Mouse (Mus musculus): ENCODE results near the gene Hectd1. TPM values are rescaled to one million over a fixed set of nuclear protein-coding genes. Genes with fewer than 3 reads are reported as not detected.

Hectd1 gene
- polyA plus RNA-seq, 1 experiment from 2014 or later, result 35.3 TPM

DNA sequence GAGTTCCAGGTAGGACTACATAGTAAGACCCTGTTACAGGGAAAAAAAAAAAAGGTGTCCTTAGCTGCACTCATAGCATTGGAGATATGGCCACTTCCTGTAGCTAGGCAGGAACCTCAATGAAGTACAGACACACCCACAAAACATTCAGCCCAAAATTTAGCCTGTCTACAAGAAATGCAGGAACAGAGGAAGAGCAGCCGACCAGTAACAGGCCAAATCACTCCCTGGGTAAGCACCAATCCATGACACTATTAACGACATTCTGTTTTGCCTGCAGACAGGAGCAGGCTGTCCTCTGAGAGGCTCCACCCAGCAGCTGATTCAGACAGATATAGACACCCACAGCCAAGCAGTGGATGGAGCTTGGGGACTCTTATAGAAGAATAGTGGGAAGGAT lies 8.1 kb downstream of the Hectd1 start:
- Histone ChIP-seq H3K9ac (no peak overlapping the region), H3K9me3 (no peaks in the 10 kb centered on the region), H3K4me1 (replicated peaks) (0 out of 2 replicates have a peak, but pooled peaks cover 3% of the 10 kb centered on the region), H3K27ac (replicated peaks) (no peak overlapping the region), H3K4me2 (no peak overlapping the region), H3K4me3 (no peak overlapping the region), H3K27me3 (no peaks in the 10 kb centered on the region), H3K36me3 (peaks cover 3% of the 10 kb centered on the region; the same call in 1 of the 2 replicates)
- 59% methylated on average over 2 of the region's 2 CpGs for WGBS
- no peak for ATAC-seq (ENCODE audit: low FRiP score, low read depth)

DNA sequence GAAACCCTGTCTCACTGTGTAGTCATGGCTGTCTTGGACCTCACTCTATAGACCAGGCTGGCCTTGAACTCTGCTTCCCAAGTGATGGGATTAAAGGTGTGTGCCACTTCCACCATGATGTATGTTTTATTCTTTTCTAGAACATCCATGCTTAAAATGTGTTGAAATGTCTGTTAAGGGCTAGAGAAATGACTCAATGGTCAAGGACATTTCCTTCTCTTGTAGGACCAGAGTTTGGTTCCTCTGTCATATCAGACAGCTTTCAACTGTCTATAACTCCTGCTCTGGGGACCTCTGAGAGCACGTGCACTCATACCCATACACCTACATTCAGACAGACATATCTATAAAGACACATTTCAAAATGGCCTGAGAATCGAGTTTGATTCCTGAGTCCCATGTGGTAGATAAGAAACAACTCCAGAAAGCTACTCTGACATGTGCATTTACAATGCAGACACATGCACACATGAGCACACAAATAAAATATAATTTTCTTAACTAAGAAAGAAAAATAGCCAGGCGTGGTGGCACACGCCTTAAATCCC lies 9.3 kb downstream of the Hectd1 start:
- ATAC-seq (ENCODE audit: low FRiP score, low read depth), result no peak
- 0 out of 2 replicates have a peak, but pooled peaks cover 7% of the 10 kb centered on the region for H3K36me3 ChIP-seq

DNA sequence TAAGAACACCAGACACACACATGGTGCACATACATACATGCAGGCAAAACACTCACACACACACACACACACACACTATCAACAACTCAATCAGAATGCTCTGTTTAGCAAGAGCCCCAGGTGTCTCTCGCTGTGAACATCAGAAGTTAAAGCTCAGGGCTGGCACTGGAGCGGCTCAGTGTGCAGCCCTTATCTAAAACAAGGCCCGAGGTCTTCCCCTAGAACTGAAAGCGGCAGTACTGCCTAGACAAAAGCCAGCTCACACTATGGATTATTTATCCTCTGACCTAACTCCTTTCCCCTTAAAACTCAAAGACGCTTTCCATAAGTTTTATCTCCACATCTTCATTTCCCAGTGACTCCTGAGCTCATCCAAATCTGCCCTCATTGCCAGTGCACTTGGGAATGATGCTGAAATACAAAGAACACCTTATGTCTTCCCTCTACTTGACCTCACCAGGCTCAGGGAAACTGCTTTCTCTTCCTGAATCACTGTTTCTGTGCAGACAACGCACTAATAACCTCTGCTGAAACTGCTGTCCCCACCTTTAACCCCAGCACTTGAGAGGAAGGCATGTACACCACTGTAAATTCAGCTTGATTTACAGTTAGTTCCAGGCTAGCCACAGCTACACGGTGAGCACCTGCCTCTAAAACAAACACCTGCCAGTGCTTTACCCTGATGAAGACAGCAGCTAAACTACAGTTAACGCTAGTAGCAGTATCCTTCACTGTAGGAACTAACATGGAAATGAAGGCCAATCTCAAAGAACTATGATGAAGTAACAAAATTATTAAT lies 11.3 kb downstream of the Hectd1 start:
- Histone ChIP-seq H3K9ac (no peak overlapping the region), H3K4me3 (no peak overlapping the region)

More for the DNA sequence above, 9.3 kb downstream of the Hectd1 start:
- Histone ChIP-seq H3K4me1 (replicated peaks) (no peaks in the 10 kb centered on the region), H3K4me3 (no peak overlapping the region), H3K9ac (no peak overlapping the region), H3K27ac (replicated peaks) (no peak overlapping the region), H3K4me2 (no peak overlapping the region), H3K27me3 (no peaks in the 10 kb centered on the region), H3K9me3 (no peaks in the 10 kb centered on the region)
- 97% methylated on average over 4 of the region's 4 CpGs for WGBS

DNA sequence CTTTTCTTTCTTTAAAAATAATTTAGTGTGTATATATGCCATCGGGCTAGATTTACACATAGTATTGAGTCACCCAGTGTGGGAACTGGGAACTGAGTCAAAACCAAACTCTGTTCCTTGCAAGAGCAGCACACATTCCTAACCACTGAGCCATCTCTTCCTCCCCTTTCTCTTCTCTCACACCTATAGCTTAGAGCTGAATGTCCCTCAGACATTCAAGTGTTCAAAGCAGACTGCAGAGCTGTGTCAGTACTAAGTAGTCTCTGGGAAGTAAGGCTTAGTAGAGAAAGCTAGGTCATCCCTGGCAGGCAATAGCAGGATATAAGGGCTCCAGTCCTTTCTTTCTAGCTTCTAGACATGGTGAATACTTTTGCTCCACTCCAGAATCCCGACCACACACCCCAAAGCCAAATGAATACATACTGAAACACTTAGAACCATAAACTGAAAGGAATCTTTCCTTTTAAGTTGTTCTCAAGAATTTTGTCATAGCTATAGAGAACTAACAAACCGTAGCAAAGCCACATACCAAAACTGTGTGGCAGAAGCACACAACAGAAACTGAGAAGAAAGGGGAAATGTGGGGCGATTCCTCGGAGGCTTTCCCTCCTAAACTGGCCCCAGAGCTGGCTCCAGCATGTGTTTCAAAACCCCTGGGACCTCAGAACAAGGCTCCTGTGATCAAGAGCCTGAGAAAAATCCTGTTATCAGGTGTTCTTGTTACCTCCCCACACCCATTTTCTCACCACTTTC lies 17.8 kb downstream of the Hectd1 start:
- H3K4me2 ChIP-seq, result no peak overlapping the region
- no peak for ATAC-seq (ENCODE audit: low FRiP score, low read depth)
- 68% methylated on average over 5 of the region's 5 CpGs for WGBS

More for the DNA sequence above, 11.3 kb downstream of the Hectd1 start:
- no peak overlapping the region for H3K4me2 ChIP-seq
- H3K36me3 ChIP-seq, result 0 out of 2 replicates have a peak, but pooled peaks cover 8% of the 10 kb centered on the region
- H3K27me3 ChIP-seq, result no peaks in the 10 kb centered on the region
- 75% methylated on average over 8 of the region's 8 CpGs for WGBS
- no peak overlapping the region for H3K27ac ChIP-seq (replicated peaks)
- no peaks in the 10 kb centered on the region for H3K9me3 ChIP-seq
- no peaks in the 10 kb centered on the region for H3K4me1 ChIP-seq (replicated peaks)
- ATAC-seq (ENCODE audit: low FRiP score, low read depth), result no peak

DNA sequence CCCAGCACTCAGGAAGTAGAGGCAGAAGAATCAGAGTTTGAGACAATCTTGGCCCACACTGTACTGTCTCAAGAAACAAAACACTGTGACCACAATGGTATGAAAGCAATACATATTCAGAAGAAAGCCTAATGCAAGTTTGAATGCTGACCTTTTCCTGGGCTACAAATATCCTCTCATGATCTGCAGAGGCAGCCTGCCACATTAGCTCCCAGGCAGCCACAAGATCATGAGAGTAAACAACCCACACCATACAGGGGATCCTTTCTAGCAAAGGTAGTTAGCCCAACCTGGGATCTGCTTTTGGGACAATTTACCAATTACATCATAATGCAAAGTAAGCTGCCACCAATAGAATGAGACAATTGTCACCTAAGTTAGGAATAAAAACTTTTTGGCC lies 18.8 kb downstream of the Hectd1 start:
- no peak overlapping the region for H3K27ac ChIP-seq (replicated peaks)
- H3K4me2 ChIP-seq, result no peak overlapping the region
- no peak overlapping the region for H3K4me3 ChIP-seq
- no peaks in the 10 kb centered on the region for H3K9me3 ChIP-seq
- H3K36me3 ChIP-seq, result peaks cover 14% of the 10 kb centered on the region; the same call in 1 of the 2 replicates
- no peaks in the 10 kb centered on the region for H3K27me3 ChIP-seq
- ATAC-seq (ENCODE audit: low FRiP score, low read depth), result no peak
- H3K9ac ChIP-seq, result no peak overlapping the region
- no peaks in the 10 kb centered on the region for H3K4me1 ChIP-seq (replicated peaks)

More for the DNA sequence above, 17.8 kb downstream of the Hectd1 start:
- Histone ChIP-seq H3K36me3 (0 out of 2 replicates have a peak, but pooled peaks cover 8% of the 10 kb centered on the region), H3K27me3 (no peaks in the 10 kb centered on the region), H3K4me3 (no peak overlapping the region), H3K9ac (no peak overlapping the region), H3K9me3 (no peaks in the 10 kb centered on the region), H3K4me1 (replicated peaks) (no peaks in the 10 kb centered on the region), H3K27ac (replicated peaks) (no peak overlapping the region)

DNA sequence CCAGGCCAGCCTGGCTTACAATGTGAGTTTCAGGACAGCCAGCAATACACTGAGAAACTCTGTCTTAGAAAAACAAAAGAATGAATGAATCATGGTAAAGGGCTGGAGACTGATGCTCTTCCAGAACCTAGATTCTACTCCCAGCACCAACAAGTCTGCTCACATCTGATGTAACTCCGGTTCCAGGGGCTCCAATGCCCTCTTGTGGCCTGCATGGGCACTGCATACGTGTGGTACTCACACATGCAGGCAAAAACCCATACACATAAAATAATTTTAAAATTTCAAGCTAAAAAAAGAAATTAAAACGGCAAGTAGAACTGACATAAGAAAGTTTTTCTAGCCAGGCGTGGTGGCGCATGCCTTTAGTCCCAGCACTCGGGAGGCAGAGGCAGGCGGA lies 44.5 kb downstream of the Hectd1 start:
- no peak overlapping the region for H3K4me3 ChIP-seq
- no peaks in the 10 kb centered on the region for H3K27me3 ChIP-seq
- H3K36me3 ChIP-seq, result peaks cover 59% of the 10 kb centered on the region
- 93% methylated on average over 7 of the region's 7 CpGs for WGBS
- no peak for ATAC-seq (ENCODE audit: low FRiP score, low read depth)
- no peak overlapping the region for H3K27ac ChIP-seq (replicated peaks)
- H3K9ac ChIP-seq, result no peak overlapping the region
- no peaks in the 10 kb centered on the region for H3K9me3 ChIP-seq
- no peaks in the 10 kb centered on the region for H3K4me1 ChIP-seq (replicated peaks)
- no peak overlapping the region for H3K4me2 ChIP-seq

DNA sequence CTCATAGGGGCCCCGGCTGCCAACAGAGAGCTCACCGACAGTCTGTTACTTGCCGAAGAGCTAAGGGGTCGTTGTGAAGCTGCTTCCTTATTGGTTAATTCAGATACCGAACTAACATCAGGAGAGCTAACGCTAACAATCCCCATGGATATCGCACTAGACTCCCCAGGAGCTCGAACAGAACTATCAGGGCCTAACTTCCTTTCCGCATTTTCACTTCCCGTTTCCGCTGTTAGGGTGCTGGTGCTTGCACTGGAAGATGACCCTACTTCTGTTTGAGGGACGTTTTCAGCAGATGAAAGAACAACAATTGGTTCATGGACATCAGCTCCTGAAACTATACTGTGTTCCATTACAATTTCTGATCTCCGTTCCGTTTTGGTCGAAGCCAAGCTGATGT lies 60.6 kb downstream of the Hectd1 start:
- no peaks in the 10 kb centered on the region for H3K4me1 ChIP-seq (replicated peaks)
- no peaks in the 10 kb centered on the region for H3K27me3 ChIP-seq
- peaks cover 56% of the 10 kb centered on the region for H3K36me3 ChIP-seq
- no peak overlapping the region for H3K4me3 ChIP-seq
- no peak overlapping the region for H3K4me2 ChIP-seq
- WGBS, result 94% methylated on average over 15 of the region's 15 CpGs
- H3K9me3 ChIP-seq, result no peaks in the 10 kb centered on the region
- no peak overlapping the region for H3K27ac ChIP-seq (replicated peaks)
- no peak for ATAC-seq (ENCODE audit: low FRiP score, low read depth)
- no peak overlapping the region for H3K9ac ChIP-seq

DNA sequence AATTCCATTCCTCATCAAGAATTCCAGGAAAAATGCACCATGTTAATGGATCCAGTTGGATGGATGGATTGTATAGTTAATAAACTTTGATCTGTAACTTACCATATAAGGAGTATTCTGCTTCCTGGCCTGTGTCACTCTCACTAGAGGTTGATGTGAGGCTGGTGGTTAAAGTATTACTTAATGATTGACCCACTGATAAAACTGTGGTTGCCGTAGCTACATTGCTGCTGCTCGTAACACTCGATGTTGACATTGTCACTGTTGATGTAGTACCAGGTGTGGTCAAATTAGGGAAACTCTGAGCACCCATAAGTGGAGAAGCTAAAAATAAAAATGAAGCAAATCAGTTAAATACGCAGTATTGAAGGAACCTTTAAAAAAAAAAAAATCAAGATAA lies 61.9 kb downstream of the Hectd1 start:
- no peaks in the 10 kb centered on the region for H3K9me3 ChIP-seq
- no peak overlapping the region for H3K4me3 ChIP-seq
- no peak for ATAC-seq (ENCODE audit: low FRiP score, low read depth)
- no peaks in the 10 kb centered on the region for H3K4me1 ChIP-seq (replicated peaks)
- H3K4me2 ChIP-seq, result no peak overlapping the region
- H3K27ac ChIP-seq (replicated peaks), result no peak overlapping the region
- 93% methylated on average over 4 of the region's 4 CpGs for whole genome bisulfite sequencing
- no peak overlapping the region for H3K9ac ChIP-seq
- no peaks in the 10 kb centered on the region for H3K27me3 ChIP-seq
- peaks cover 58% of the 10 kb centered on the region for H3K36me3 ChIP-seq

DNA sequence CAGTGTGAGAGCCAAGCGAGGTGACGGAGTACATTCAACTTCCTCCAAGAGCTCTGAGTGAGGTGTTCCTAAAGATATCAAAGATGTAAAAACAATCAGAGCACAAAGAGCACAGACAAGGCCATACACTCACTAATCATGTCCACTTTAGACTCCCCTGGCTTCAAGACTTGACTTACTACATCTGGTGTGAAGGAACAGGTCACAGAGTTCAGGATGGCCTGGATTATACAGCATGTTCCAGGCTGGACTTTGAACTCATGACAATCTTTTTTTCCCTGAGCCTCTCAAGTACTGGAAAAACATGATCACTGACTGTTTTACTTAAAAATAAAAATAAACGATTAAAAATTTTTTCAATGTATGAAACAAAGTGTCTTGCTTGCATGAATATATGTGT lies 70.0 kb downstream of the Hectd1 start:
- no peak for ATAC-seq (ENCODE audit: low FRiP score, low read depth)
- 97% methylated on average over 3 of the region's 3 CpGs for WGBS
- H3K9me3 ChIP-seq, result no peaks in the 10 kb centered on the region
- H3K4me3 ChIP-seq, result no peak overlapping the region
- H3K9ac ChIP-seq, result no peak overlapping the region
- H3K4me1 ChIP-seq (replicated peaks), result no peaks in the 10 kb centered on the region
- no peak overlapping the region for H3K4me2 ChIP-seq
- H3K27me3 ChIP-seq, result no peaks in the 10 kb centered on the region
- H3K27ac ChIP-seq (replicated peaks), result no peak overlapping the region
- peaks cover 70% of the 10 kb centered on the region for H3K36me3 ChIP-seq

DNA sequence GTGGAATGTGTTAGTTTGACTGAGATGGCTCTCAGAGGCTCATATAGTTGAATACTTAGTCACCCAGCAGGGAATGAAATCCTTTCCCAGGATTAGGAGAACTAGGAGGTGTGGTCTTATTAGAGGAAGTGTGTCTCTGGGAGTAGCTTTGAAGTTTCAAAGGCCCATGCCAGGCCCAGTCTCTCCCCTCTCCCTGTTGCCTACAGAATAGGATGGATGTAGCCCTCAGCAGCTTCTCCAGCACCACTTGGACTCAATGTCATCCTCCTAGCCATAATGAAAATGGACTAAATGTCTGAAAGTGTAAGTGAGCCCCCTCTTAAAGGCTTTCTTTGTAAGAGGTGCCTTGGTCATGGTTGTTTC lies 72.8 kb downstream of the Hectd1 start:
- peaks cover 69% of the 10 kb centered on the region for H3K36me3 ChIP-seq
- H3K27ac ChIP-seq (replicated peaks), result no peak overlapping the region

DNA sequence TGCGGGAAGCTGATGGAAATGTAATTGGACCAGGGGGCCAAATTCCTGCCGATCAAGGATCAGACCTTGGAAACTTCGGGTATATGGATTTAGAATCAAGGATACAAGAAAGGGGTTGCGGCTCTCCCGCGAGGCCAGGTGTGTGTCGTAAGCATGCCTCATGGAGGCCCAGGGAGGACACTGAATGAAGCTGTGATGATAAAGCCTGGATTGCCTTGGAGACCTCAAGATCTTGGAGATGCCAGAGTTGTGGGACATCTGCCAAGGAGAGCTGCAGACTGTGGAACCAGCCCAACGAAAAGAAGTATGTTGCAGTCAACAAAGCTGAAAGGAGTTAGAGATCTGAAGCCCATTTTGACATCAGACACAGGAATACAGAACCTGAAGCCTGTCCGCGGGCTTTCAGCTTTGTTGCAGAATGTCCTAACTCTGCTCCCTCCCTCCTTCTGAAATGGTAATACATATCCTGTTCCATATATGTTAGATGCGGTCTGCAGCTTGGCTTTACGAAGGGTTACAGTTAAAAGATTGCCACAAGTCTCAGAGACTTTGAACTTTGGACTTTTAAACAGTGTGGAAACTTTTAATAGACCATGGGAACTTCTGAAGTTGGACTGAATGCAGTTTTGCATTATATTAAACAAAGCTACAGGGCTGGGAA lies 73.3 kb downstream of the Hectd1 start:
- H3K9ac ChIP-seq, result no peak overlapping the region
- WGBS, result 96% methylated on average over 12 of the region's 12 CpGs
- no peak overlapping the region for H3K27ac ChIP-seq (replicated peaks)
- no peak overlapping the region for H3K4me2 ChIP-seq
- peaks cover 72% of the 10 kb centered on the region for H3K36me3 ChIP-seq
- H3K4me3 ChIP-seq, result no peak overlapping the region
- no peaks in the 10 kb centered on the region for H3K27me3 ChIP-seq
- no peaks in the 10 kb centered on the region for H3K4me1 ChIP-seq (replicated peaks)
- ATAC-seq (ENCODE audit: low FRiP score, low read depth), result no peak
- H3K9me3 ChIP-seq, result no peaks in the 10 kb centered on the region

More for the DNA sequence above, 72.8 kb downstream of the Hectd1 start:
- no peaks in the 10 kb centered on the region for H3K27me3 ChIP-seq
- H3K9me3 ChIP-seq, result no peaks in the 10 kb centered on the region
- H3K9ac ChIP-seq, result no peak overlapping the region
- no peak for ATAC-seq (ENCODE audit: low FRiP score, low read depth)
- no peaks in the 10 kb centered on the region for H3K4me1 ChIP-seq (replicated peaks)
- H3K4me3 ChIP-seq, result no peak overlapping the region
- no peak overlapping the region for H3K4me2 ChIP-seq

DNA sequence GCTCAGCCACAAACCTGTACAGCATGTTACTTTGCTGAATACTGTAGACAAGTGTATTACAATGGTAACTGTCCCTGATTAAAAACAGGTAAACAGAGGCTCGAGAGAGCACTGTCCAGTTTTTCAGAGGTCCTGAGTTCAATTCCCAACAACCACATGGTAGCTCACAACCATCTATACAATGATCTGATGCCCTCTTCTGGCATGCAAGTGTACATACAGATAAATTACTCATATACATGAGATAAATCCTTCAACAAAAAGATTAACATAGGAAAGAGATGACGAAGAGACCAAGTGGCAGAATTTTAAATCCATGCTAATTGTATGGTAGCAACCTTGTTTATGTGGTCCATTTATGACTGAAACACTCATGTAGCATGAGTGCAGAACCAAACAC lies 82.0 kb downstream of the Hectd1 start:
- Histone ChIP-seq H3K36me3 (peaks cover 74% of the 10 kb centered on the region), H3K4me3 (no peak overlapping the region), H3K27me3 (no peaks in the 10 kb centered on the region), H3K9ac (no peak overlapping the region), H3K27ac (replicated peaks) (no peak overlapping the region), H3K4me1 (replicated peaks) (no peaks in the 10 kb centered on the region), H3K4me2 (no peak overlapping the region), H3K9me3 (no peaks in the 10 kb centered on the region)
- 92% methylated on average over 2 of the region's 2 CpGs for WGBS
- no peak for ATAC-seq (ENCODE audit: low FRiP score, low read depth)
